Mouse (Mus musculus): ENCODE results near the gene Fam53b.

GRCm38 (mm10) chr7:132788826-132789225, 24.9 kb downstream of the Fam53b start:
- TF ChIP-seq HCFC1 (IDR thresholded peaks at IDR 0.05; ENCODE audit: borderline replicate concordance, insufficient read depth, low read length) (no peak), ZC3H11A (IDR thresholded peaks at IDR 0.05; ENCODE audit: borderline replicate concordance, low read depth, low read length) (no peak)
